Mouse (Mus musculus): ENCODE data around the gene Ttc28. TPM values are rescaled to one million over a fixed set of nuclear protein-coding genes. Genes with fewer than 3 reads are reported as not detected.

Gene Ttc28
- polyA plus RNA-seq, 1 experiment from 2014 or later, result 14.5 TPM

DNA sequence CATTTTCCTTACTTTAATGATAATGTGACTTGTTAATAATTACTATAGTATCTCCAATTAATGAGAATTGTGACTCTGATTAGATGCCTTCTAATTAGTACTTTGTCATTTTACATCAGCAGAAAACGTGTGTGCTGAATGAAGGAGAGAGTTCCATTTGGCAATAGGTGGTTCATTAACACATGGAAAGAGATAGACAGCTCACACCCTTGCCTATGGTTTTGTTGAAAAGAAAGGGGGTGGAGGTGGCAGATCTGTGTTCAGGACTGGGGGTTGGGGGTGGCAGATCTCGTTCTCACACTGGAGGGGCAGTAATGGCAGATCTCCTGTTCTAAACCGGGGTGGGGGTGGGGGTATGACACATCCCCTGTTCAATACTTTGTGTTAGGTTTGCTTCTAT, 184.4 kb downstream of the Ttc28 start:
- Histone ChIP-seq H3K4me2 (ENCODE audit: low read length) (no peak overlapping the region), H3K9me3 (ENCODE audit: control insufficient read depth, low read length) (no peaks in the 10 kb centered on the region), H3K27me3 (replicated peaks; ENCODE audit: control insufficient read depth, insufficient read depth, low read length) (no peaks in the 10 kb centered on the region), H3K36me3 (ENCODE audit: control insufficient read depth, insufficient read depth, low read length) (no peaks in the 10 kb centered on the region), H3K9ac (ENCODE audit: low read depth, low read length) (no peak overlapping the region), H3K4me3 (ENCODE audit: low read length) (no peak overlapping the region), H3K4me1 (ENCODE audit: control insufficient read depth, insufficient read depth, low read depth, low read length) (peaks cover 1% of the 10 kb centered on the region), H3K27ac (ENCODE audit: low read depth, low read length) (no peak overlapping the region)
- ATAC-seq, result no peak
- WGBS, result 67% methylated on average over 3 of the region's 3 CpGs

- Histone ChIP-seq H3K9me3 (ENCODE audit: control insufficient read depth, low read length) (no peaks in the 10 kb centered on the region), H3K4me2 (ENCODE audit: low read length) (no peak overlapping the region), H3K36me3 (ENCODE audit: control insufficient read depth, insufficient read depth, low read length) (no peaks in the 10 kb centered on the region), H3K4me3 (ENCODE audit: low read length) (no peak overlapping the region), H3K27me3 (replicated peaks; ENCODE audit: control insufficient read depth, insufficient read depth, low read length) (no peaks in the 10 kb centered on the region), H3K9ac (ENCODE audit: low read depth, low read length) (no peak overlapping the region), H3K27ac (ENCODE audit: low read depth, low read length) (no peak overlapping the region), H3K4me1 (ENCODE audit: control insufficient read depth, insufficient read depth, low read depth, low read length) (no peaks in the 10 kb centered on the region; the same call in none of the 2 replicates)
- WGBS, result 69% methylated on average over 4 of the region's 4 CpGs
- ATAC-seq, result no peak
Observed at GRCm38 (mm10) chr5:111065770-111066169, 186.2 kb downstream of the Ttc28 start.

DNA sequence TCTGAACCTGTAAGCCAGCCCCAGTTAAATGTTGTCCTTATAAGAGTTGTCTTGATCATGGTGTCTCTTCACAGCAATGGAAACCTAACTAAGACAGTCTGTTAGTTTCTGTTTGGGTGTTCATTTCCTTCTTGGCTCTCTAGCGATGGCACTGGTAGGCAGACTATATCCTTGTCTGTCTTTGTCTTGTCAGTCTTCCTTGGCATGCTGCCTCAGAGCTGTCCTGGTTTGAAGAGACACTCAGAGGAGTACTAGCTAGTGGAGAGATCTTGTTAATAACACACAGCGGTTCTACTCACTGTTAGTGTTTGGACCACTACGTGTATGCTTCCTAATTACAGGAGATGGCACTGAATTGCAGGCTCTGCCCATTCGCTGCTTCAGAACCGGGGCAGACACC, 189.9 kb downstream of the Ttc28 start:
- Histone ChIP-seq H3K4me2 (ENCODE audit: low read length) (no peak overlapping the region), H3K4me1 (ENCODE audit: control insufficient read depth, insufficient read depth, low read depth, low read length) (peaks cover 13% of the 10 kb centered on the region), H3K9ac (ENCODE audit: low read depth, low read length) (no peak overlapping the region), H3K27ac (ENCODE audit: low read depth, low read length) (no peak overlapping the region), H3K36me3 (ENCODE audit: control insufficient read depth, insufficient read depth, low read length) (no peaks in the 10 kb centered on the region), H3K27me3 (replicated peaks; ENCODE audit: control insufficient read depth, insufficient read depth, low read length) (no peaks in the 10 kb centered on the region), H3K9me3 (ENCODE audit: control insufficient read depth, low read length) (no peaks in the 10 kb centered on the region), H3K4me3 (ENCODE audit: low read length) (no peak overlapping the region)
- no peak for ATAC-seq
- WGBS, result 73% methylated on average over 5 of the region's 5 CpGs

- no peaks in the 10 kb centered on the region for H3K9me3 ChIP-seq (ENCODE audit: control insufficient read depth, low read length)
- H3K27ac ChIP-seq (ENCODE audit: low read depth, low read length), result no peak overlapping the region
- H3K4me3 ChIP-seq (ENCODE audit: low read length), result no peak overlapping the region
- no peak overlapping the region for H3K4me2 ChIP-seq (ENCODE audit: low read length)
- 77% methylated on average over 5 of the region's 5 CpGs for WGBS
- H3K9ac ChIP-seq (ENCODE audit: low read depth, low read length), result no peak overlapping the region
- no peaks in the 10 kb centered on the region for H3K27me3 ChIP-seq (replicated peaks; ENCODE audit: control insufficient read depth, insufficient read depth, low read length)
- no peak for ATAC-seq
- H3K4me1 ChIP-seq (ENCODE audit: control insufficient read depth, insufficient read depth, low read depth, low read length), result peaks cover 13% of the 10 kb centered on the region
- H3K36me3 ChIP-seq (ENCODE audit: control insufficient read depth, insufficient read depth, low read length), result no peaks in the 10 kb centered on the region
Observed at GRCm38 (mm10) chr5:111069931-111070330, 190.3 kb downstream of the Ttc28 start.

DNA sequence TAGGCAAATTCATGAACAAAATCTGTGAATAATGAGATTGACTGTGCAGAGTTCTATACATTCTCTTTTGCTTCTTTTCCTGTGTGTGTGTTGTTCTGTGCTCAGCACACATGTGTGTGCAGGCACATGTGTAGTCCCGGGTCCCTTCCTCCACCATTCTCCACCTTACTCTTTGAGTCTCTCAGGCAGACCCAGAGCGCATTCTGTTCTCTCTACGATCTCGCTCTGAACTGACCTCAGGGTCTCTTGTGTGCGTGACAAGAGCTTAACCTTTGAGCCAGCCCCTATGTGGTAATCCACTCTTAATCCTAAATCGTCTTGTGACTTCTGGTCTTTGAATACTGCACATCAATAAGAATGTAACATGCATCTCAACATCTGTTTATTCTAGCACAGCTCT, 190.8 kb downstream of the Ttc28 start:
- 78% methylated on average over 6 of the region's 6 CpGs for WGBS

GRCm38 (mm10) chr5:111073316-111073736, 193.7 kb downstream of the Ttc28 start:
- H3K9ac ChIP-seq (ENCODE audit: low read depth, low read length), result no peak overlapping the region
- 42% methylated on average over 6 of the region's 6 CpGs for WGBS
- ATAC-seq, result peak; percentile 74

More for the DNA sequence above, 190.8 kb downstream of the Ttc28 start:
- Histone ChIP-seq H3K9ac (ENCODE audit: low read depth, low read length) (no peak overlapping the region), H3K27me3 (replicated peaks; ENCODE audit: control insufficient read depth, insufficient read depth, low read length) (no peaks in the 10 kb centered on the region), H3K4me2 (ENCODE audit: low read length) (no peak overlapping the region), H3K4me1 (ENCODE audit: control insufficient read depth, insufficient read depth, low read depth, low read length) (peaks cover 13% of the 10 kb centered on the region), H3K4me3 (ENCODE audit: low read length) (no peak overlapping the region), H3K27ac (ENCODE audit: low read depth, low read length) (no peak overlapping the region), H3K36me3 (ENCODE audit: control insufficient read depth, insufficient read depth, low read length) (no peaks in the 10 kb centered on the region), H3K9me3 (ENCODE audit: control insufficient read depth, low read length) (no peaks in the 10 kb centered on the region)
- no peak for ATAC-seq

GRCm38 (mm10) chr5:111074050-111074449, 194.4 kb downstream of the Ttc28 start:
- H3K27ac ChIP-seq (ENCODE audit: low read depth, low read length), result no peak overlapping the region; the same call in 1 of the 2 replicates
- no peak overlapping the region for H3K9ac ChIP-seq (ENCODE audit: low read depth, low read length)
- H3K4me1 ChIP-seq (ENCODE audit: control insufficient read depth, insufficient read depth, low read depth, low read length), result peaks cover 16% of the 10 kb centered on the region
- WGBS, result 27% methylated on average over 7 of the region's 7 CpGs
- H3K9me3 ChIP-seq (ENCODE audit: control insufficient read depth, low read length), result no peaks in the 10 kb centered on the region
- no peak overlapping the region for H3K4me3 ChIP-seq (ENCODE audit: low read length)
- no peaks in the 10 kb centered on the region for H3K36me3 ChIP-seq (ENCODE audit: control insufficient read depth, insufficient read depth, low read length)
- no peak for ATAC-seq
- no peak overlapping the region for H3K4me2 ChIP-seq (ENCODE audit: low read length)
- no peaks in the 10 kb centered on the region for H3K27me3 ChIP-seq (replicated peaks; ENCODE audit: control insufficient read depth, insufficient read depth, low read length)

More at GRCm38 (mm10) chr5:111073316-111073736, 193.7 kb downstream of the Ttc28 start:
- Histone ChIP-seq H3K4me2 (ENCODE audit: low read length) (no peak overlapping the region), H3K9me3 (ENCODE audit: control insufficient read depth, low read length) (no peaks in the 10 kb centered on the region), H3K27me3 (replicated peaks; ENCODE audit: control insufficient read depth, insufficient read depth, low read length) (no peaks in the 10 kb centered on the region), H3K36me3 (ENCODE audit: control insufficient read depth, insufficient read depth, low read length) (no peaks in the 10 kb centered on the region), H3K27ac (ENCODE audit: low read depth, low read length) (no peak overlapping the region; the same call in 1 of the 2 replicates), H3K4me1 (ENCODE audit: control insufficient read depth, insufficient read depth, low read depth, low read length) (peaks cover 16% of the 10 kb centered on the region), H3K4me3 (ENCODE audit: low read length) (no peak overlapping the region)

GRCm38 (mm10) chr5:111075841-111076240, 196.2 kb downstream of the Ttc28 start:
- Histone ChIP-seq H3K27ac (ENCODE audit: low read depth, low read length) (no peak overlapping the region), H3K9ac (ENCODE audit: low read depth, low read length) (no peak overlapping the region), H3K4me2 (ENCODE audit: low read length) (no peak overlapping the region), H3K9me3 (ENCODE audit: control insufficient read depth, low read length) (no peaks in the 10 kb centered on the region), H3K27me3 (replicated peaks; ENCODE audit: control insufficient read depth, insufficient read depth, low read length) (no peaks in the 10 kb centered on the region), H3K4me1 (ENCODE audit: control insufficient read depth, insufficient read depth, low read depth, low read length) (peaks cover 16% of the 10 kb centered on the region), H3K4me3 (ENCODE audit: low read length) (no peak overlapping the region), H3K36me3 (ENCODE audit: control insufficient read depth, insufficient read depth, low read length) (no peaks in the 10 kb centered on the region)
- 56% methylated on average over 5 of the region's 5 CpGs for WGBS
- ATAC-seq, result no peak

DNA sequence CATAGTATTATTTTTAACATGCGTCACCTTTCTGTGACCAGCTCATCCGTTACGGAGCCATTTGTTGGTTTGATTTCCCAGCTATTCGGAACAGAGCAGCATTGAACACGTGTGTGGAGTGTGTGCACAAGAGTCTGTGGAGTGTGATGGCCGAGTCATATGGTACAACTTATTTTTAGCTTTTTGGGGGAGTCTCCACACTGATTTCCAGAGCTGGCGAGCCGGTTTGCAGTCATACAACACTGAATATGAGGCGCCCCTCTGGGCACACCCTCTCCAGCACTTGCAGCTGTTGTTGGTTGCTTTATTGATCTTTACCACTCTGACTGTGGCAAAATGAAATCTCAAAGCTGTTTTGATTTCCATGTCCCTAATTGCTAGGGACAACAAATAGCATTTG, 197.7 kb downstream of the Ttc28 start:
- Histone ChIP-seq H3K4me1 (ENCODE audit: control insufficient read depth, insufficient read depth, low read depth, low read length) (peaks cover 16% of the 10 kb centered on the region), H3K9me3 (ENCODE audit: control insufficient read depth, low read length) (no peaks in the 10 kb centered on the region), H3K36me3 (ENCODE audit: control insufficient read depth, insufficient read depth, low read length) (no peaks in the 10 kb centered on the region), H3K9ac (ENCODE audit: low read depth, low read length) (no peak overlapping the region), H3K27ac (ENCODE audit: low read depth, low read length) (no peak overlapping the region), H3K4me2 (ENCODE audit: low read length) (no peak overlapping the region), H3K27me3 (replicated peaks; ENCODE audit: control insufficient read depth, insufficient read depth, low read length) (no peaks in the 10 kb centered on the region), H3K4me3 (ENCODE audit: low read length) (no peak overlapping the region)
- 81% methylated on average over 9 of the region's 9 CpGs for WGBS
- no peak for ATAC-seq

GRCm38 (mm10) chr5:111080601-111081000, 201.0 kb downstream of the Ttc28 start:
- Histone ChIP-seq H3K36me3 (ENCODE audit: control insufficient read depth, insufficient read depth, low read length) (no peaks in the 10 kb centered on the region), H3K9ac (ENCODE audit: low read depth, low read length) (no peak overlapping the region), H3K4me2 (ENCODE audit: low read length) (no peak overlapping the region), H3K27me3 (replicated peaks; ENCODE audit: control insufficient read depth, insufficient read depth, low read length) (no peaks in the 10 kb centered on the region), H3K4me1 (ENCODE audit: control insufficient read depth, insufficient read depth, low read depth, low read length) (peaks cover 3% of the 10 kb centered on the region; the same call in 1 of the 2 replicates), H3K27ac (ENCODE audit: low read depth, low read length) (no peak overlapping the region), H3K9me3 (ENCODE audit: control insufficient read depth, low read length) (no peaks in the 10 kb centered on the region), H3K4me3 (ENCODE audit: low read length) (no peak overlapping the region)
- ATAC-seq, result no peak
- WGBS, result 94% methylated on average over 5 of the region's 5 CpGs
